Mouse (Mus musculus): Measurements from ENCODE around the gene Tnfsf11. TPM values are rescaled to one million over a fixed set of nuclear protein-coding genes. Genes with fewer than 3 reads are reported as not detected.
A peak's percentile ranks its signal among the peaks of the same experiment; 100 is the strongest.

Tnfsf11 gene
- total RNA-seq, 1 experiment, result 2.9 TPM

GRCm38 (mm10) chr14:78331368-78331767 is 23.5 kb upstream of the Tnfsf11 start:
- Histone ChIP-seq H3K27ac (ENCODE audit: insufficient read depth, low read depth, low read length, poor library complexity, severe bottlenecking) (no peak overlapping the region), H3K9ac (ENCODE audit: insufficient read depth, low read depth, low read length, poor library complexity, severe bottlenecking) (no peak overlapping the region), H3K4me3 (ENCODE audit: insufficient read depth in 1 of 2, low read depth in 1 of 2, low read length in 2 of 2, poor library complexity in 1 of 2, severe bottlenecking in 1 of 2) (no peak overlapping the region), H3K4me1 (ENCODE audit: control insufficient read depth in 2 of 2, insufficient read depth in 2 of 2, low read length in 2 of 2, poor library complexity in 1 of 2) (no peaks in the 10 kb centered on the region), H3K9me3 (ENCODE audit: control insufficient read depth, insufficient read depth, low read depth, low read length) (no peaks in the 10 kb centered on the region), H3K36me3 (ENCODE audit: control insufficient read depth, insufficient read depth, low read length, poor library complexity, severe bottlenecking) (no peaks in the 10 kb centered on the region)
- TF ChIP-seq MAFK (IDR thresholded peaks at IDR 0.05; ENCODE audit: insufficient read depth, low read depth, low read length), result peak; percentile 73
- no peak for TF ChIP-seq HCFC1 (IDR thresholded peaks at IDR 0.05; ENCODE audit: borderline replicate concordance, insufficient read depth, low read length)
- no peak for TF ChIP-seq ZNF384 (IDR thresholded peaks at IDR 0.05; ENCODE audit: low read depth, low read length)
- DNase-seq (ENCODE audit: low read depth, low spot score), result no peak
- in situ Hi-C loops (cut with MboI; ENCODE audit: low sequenced_read_pairs in 2 of 2, unreplicated experiment in 2 of 2), result no loop called here

- TF ChIP-seq ZNF384 (IDR thresholded peaks at IDR 0.05; ENCODE audit: low read depth, low read length) (no peak), HCFC1 (IDR thresholded peaks at IDR 0.05; ENCODE audit: borderline replicate concordance, insufficient read depth, low read length) (no peak), MAFK (IDR thresholded peaks at IDR 0.05; ENCODE audit: insufficient read depth, low read depth, low read length) (no peak), ZC3H11A (IDR thresholded peaks at IDR 0.05; ENCODE audit: borderline replicate concordance, low read depth, low read length) (no peak), CHD2 (IDR thresholded peaks at IDR 0.05; ENCODE audit: low read depth, low read length) (no peak)
- no peak overlapping the region for H3K9ac ChIP-seq (ENCODE audit: insufficient read depth, low read depth, low read length, poor library complexity, severe bottlenecking)
- H3K36me3 ChIP-seq (ENCODE audit: control insufficient read depth, insufficient read depth, low read length, poor library complexity, severe bottlenecking), result no peaks in the 10 kb centered on the region
- no peak overlapping the region for H3K4me3 ChIP-seq (ENCODE audit: insufficient read depth in 1 of 2, low read depth in 1 of 2, low read length in 2 of 2, poor library complexity in 1 of 2, severe bottlenecking in 1 of 2)
- H3K27ac ChIP-seq (ENCODE audit: insufficient read depth, low read depth, low read length, poor library complexity, severe bottlenecking), result no peak overlapping the region
- in situ Hi-C loops (cut with MboI; ENCODE audit: low sequenced_read_pairs in 2 of 2, unreplicated experiment in 2 of 2), result no loop called here
- no peaks in the 10 kb centered on the region for H3K9me3 ChIP-seq (ENCODE audit: control insufficient read depth, insufficient read depth, low read depth, low read length)
- no peak for DNase-seq (ENCODE audit: low read depth, low spot score)
- no peaks in the 10 kb centered on the region for H3K4me1 ChIP-seq (ENCODE audit: control insufficient read depth in 2 of 2, insufficient read depth in 2 of 2, low read length in 2 of 2, poor library complexity in 1 of 2)
These were observed 22.9 kb upstream of the Tnfsf11 start for GRCm38 (mm10) chr14:78330576-78331300.

- Histone ChIP-seq H3K9ac (ENCODE audit: insufficient read depth, low read depth, low read length, poor library complexity, severe bottlenecking) (no peak overlapping the region), H3K4me1 (ENCODE audit: control insufficient read depth in 2 of 2, insufficient read depth in 2 of 2, low read length in 2 of 2, poor library complexity in 1 of 2) (no peaks in the 10 kb centered on the region), H3K27ac (ENCODE audit: insufficient read depth, low read depth, low read length, poor library complexity, severe bottlenecking) (no peak overlapping the region), H3K9me3 (ENCODE audit: control insufficient read depth, insufficient read depth, low read depth, low read length) (no peaks in the 10 kb centered on the region), H3K36me3 (ENCODE audit: control insufficient read depth, insufficient read depth, low read length, poor library complexity, severe bottlenecking) (no peaks in the 10 kb centered on the region), H3K4me3 (ENCODE audit: insufficient read depth in 1 of 2, low read depth in 1 of 2, low read length in 2 of 2, poor library complexity in 1 of 2, severe bottlenecking in 1 of 2) (no peak overlapping the region)
- in situ Hi-C loops (cut with MboI; ENCODE audit: low sequenced_read_pairs in 2 of 2, unreplicated experiment in 2 of 2), result no loop called here
- TF ChIP-seq ZC3H11A (IDR thresholded peaks at IDR 0.05; ENCODE audit: borderline replicate concordance, low read depth, low read length) (no peak), ZNF384 (IDR thresholded peaks at IDR 0.05; ENCODE audit: low read depth, low read length) (no peak), CHD2 (IDR thresholded peaks at IDR 0.05; ENCODE audit: low read depth, low read length) (no peak), MAFK (IDR thresholded peaks at IDR 0.05; ENCODE audit: insufficient read depth, low read depth, low read length) (no peak), HCFC1 (IDR thresholded peaks at IDR 0.05; ENCODE audit: borderline replicate concordance, insufficient read depth, low read length) (no peak)
- DNase-seq (ENCODE audit: low read depth, low spot score), result no peak
These were observed 22.1 kb upstream of the Tnfsf11 start for GRCm38 (mm10) chr14:78329765-78330451.

- H3K4me3 ChIP-seq (ENCODE audit: insufficient read depth in 1 of 2, low read depth in 1 of 2, low read length in 2 of 2, poor library complexity in 1 of 2, severe bottlenecking in 1 of 2), result no peak overlapping the region
- no peaks in the 10 kb centered on the region for H3K36me3 ChIP-seq (ENCODE audit: control insufficient read depth, insufficient read depth, low read length, poor library complexity, severe bottlenecking)
- in situ Hi-C loops (cut with MboI; ENCODE audit: low sequenced_read_pairs in 2 of 2, unreplicated experiment in 2 of 2), result no loop called here
These were observed 15.5 kb upstream of the Tnfsf11 start for GRCm38 (mm10) chr14:78323356-78323755.

More at GRCm38 (mm10) chr14:78323356-78323755, 15.5 kb upstream of the Tnfsf11 start:
- H3K9ac ChIP-seq (ENCODE audit: insufficient read depth, low read depth, low read length, poor library complexity, severe bottlenecking), result no peak overlapping the region
- TF ChIP-seq CHD2 (IDR thresholded peaks at IDR 0.05; ENCODE audit: low read depth, low read length) (no peak), ZC3H11A (IDR thresholded peaks at IDR 0.05; ENCODE audit: borderline replicate concordance, low read depth, low read length) (no peak), MAFK (IDR thresholded peaks at IDR 0.05; ENCODE audit: insufficient read depth, low read depth, low read length) (no peak), ZNF384 (IDR thresholded peaks at IDR 0.05; ENCODE audit: low read depth, low read length) (no peak), HCFC1 (IDR thresholded peaks at IDR 0.05; ENCODE audit: borderline replicate concordance, insufficient read depth, low read length) (no peak)
- H3K4me1 ChIP-seq (ENCODE audit: control insufficient read depth in 2 of 2, insufficient read depth in 2 of 2, low read length in 2 of 2, poor library complexity in 1 of 2), result no peaks in the 10 kb centered on the region
- DNase-seq (ENCODE audit: low read depth, low spot score), result no peak
- no peaks in the 10 kb centered on the region for H3K9me3 ChIP-seq (ENCODE audit: control insufficient read depth, insufficient read depth, low read depth, low read length)
- no peak overlapping the region for H3K27ac ChIP-seq (ENCODE audit: insufficient read depth, low read depth, low read length, poor library complexity, severe bottlenecking)
